Mouse (Mus musculus) kidney, postnatal 10 days (tissue): Measurements from ENCODE around the gene Ncs1.

Source experiments
- DNase-seq: peaks from one replicate; pipeline ENCODE4 v3.0.0; 2021; ENCODE audit warnings: mixed read lengths

Ncs1 gene

GRCm38 (mm10) chr2:31341726-31342535 is 96.3 kb downstream of the Ncs1 start:
- DNase-seq, result no peak
